Mouse (Mus musculus) lung, postnatal 36 days (tissue): ENCODE measurements at regions not wholly inside any gene's neighbourhood (a gene's known extent, or its start where the extent isn't known, plus 50 kb on each side); places are given as distances from the start of the nearest gene placed in this dataset.
"Not testable (repeated sequence)": the region's sequence is repeated elsewhere in the genome, so short reads cannot be mapped to it uniquely, and the experiment has no call there.

Experiments
- DNase-seq: peaks from one replicate; pipeline ENCODE4 v3.0.0; 2022; ENCODE audit warnings: mixed read lengths

GRCm38 (mm10) chr16:49430296-49430695 is 268.7 kb upstream of the Ift57 start:
- DNase-seq: no peak

DNA sequence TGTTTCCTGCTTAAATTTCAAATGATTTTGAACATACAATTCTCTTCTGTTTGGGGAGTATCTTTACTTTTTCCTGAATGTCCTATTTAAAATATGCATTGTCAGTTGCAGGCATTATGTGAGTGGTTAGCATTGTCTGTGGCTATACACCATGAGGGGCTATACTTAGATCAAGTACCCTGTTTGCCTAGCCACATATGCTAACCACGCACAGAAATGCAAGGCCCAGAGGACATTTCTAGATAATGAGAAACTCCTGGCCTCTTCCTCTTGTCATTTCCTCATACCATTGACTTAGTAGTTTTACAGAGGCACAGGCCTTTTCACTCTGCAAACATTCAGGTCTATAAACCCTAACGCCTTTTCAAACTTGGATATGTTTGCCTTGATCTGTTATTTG is 267.1 kb upstream of the Ift57 start:
- no peak for DNase-seq

DNA sequence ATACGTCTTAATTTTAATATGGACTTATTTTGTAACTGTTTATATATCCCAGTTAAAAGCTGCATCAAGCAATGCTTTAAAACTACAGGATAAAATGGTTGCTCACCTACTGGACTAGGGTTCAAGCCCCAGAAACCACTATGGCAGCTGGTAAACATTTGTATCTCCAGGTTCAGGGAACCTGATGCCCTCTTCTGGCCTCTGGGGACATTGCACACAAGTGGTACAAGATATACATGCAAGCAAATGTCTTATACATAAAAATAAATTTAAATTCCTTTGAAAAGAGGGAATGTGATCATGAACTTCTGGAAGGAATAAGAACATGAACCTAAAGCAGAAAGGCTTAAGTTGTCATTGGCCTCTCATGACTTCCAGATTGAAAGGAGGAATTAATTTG is 257.8 kb upstream of the Ift57 start:
- peak; percentile 2 for DNase-seq

- DNase-seq: not testable (repeated sequence)
Measured at GRCm38 (mm10) chr16:49447356-49447755, 251.7 kb upstream of the Ift57 start.

- DNase-seq: no peak
Measured at GRCm38 (mm10) chr16:49493881-49494280, 205.2 kb upstream of the Ift57 start.

DNA sequence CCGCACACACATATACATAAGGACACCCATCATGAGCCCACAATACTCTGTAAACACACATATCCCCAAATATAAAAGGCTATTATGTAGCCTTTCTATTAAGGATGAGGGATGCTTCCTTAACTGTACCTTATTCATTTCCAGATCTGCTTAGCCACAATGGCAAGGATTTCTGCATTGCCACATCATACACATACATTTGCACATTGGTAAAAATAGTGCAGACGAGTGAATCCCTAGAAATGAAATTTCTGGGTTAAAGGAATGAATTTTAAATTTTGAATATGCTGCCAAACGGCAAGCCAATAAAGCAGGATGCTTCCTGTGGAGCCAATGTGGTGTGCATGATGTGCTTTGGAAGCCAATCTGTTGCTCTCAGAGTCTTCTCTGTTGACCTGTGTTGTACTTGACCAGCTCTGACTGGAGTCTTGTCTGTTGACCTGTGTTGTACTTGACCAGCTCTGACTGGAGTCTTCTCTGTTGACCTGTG is 201.5 kb upstream of the Ift57 start:
- DNase-seq: no peak

- peak; percentile 67 for DNase-seq
Measured at GRCm38 (mm10) chr16:49500818-49501217, 198.2 kb upstream of the Ift57 start.

- peak; percentile 56 for DNase-seq
Measured at GRCm38 (mm10) chr16:49503897-49504413, 195.1 kb upstream of the Ift57 start.

DNA sequence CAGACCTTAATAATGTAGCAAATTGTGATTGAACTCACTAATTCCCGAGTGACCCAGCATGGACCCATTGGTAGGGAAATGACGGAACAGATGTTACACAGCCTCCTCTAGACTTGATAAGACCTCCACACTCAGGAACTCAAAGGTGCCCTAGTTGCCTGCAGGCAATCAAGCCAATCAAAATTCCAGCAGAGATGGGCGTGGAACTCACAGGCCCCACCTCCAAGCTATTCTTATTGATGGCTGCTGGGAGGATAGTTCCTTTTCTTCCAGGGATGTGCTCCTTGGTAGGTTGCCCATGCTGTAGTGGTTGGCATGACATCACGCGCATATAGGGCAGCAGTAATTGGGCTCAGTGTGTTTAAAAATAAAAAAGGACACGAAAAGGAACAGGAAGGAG is 194.4 kb upstream of the Ift57 start:
- DNase-seq: no peak

DNA sequence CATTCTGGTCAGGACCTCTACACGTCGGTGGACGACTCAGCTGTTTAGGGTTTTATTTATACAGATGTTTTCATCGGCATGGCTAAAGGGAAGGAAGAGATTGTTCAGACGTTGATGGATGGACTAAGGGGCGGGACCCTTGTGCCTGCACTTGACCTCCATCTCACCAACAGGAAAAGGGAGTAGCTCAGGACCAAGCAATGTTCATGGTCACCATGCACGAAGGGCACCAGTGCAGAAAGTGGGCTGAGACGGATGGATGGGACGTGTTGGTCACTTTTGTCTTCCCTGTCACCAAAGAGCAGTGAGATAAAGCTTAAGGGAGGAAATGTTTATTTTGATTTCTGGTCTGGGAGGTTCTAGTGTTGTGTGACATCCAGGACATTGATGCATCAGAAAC is 193.8 kb upstream of the Ift57 start:
- peak; percentile 70 for DNase-seq

- no peak for DNase-seq
Measured at GRCm38 (mm10) chr16:49518844-49519243, 180.2 kb upstream of the Ift57 start.

DNA sequence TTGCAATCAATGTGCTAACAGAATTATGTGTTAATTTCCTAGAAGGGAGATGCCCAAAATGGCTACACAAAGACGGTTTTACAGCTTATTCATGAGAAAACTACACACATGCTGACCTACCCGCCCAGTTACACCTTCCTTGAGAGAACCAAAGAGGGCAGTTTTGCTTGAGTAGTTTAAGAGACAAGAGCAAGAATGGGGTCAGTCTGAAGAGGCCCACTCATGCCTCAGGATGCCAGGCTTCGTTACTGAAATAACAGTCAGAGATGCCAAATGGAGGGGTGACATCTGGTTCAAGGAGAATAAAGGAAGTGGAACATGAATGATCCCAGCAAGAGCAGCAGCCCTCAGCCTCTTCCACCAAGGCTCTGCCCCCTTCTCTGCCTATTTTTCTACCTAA is 178.6 kb upstream of the Ift57 start:
- no peak for DNase-seq

DNA sequence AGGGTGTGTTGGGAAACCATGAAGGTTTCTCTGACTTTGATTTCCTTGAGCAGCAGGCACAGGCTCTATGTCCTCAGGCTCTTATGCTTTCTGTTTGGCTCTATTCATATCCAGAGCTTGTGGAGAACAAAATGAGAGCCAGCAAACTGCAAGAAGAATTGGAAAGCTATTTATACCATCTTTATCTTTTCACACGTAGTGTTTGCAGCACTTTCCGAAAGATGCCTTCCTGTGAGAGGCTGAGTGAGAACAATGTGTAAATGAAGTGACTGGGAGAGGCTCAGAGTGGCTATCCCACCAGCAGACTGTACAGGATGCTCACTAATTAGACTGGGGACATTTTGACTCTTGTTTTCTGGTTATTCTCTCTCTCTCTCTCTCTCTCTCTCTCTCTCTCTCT is 177.3 kb upstream of the Ift57 start:
- DNase-seq: no peak

DNA sequence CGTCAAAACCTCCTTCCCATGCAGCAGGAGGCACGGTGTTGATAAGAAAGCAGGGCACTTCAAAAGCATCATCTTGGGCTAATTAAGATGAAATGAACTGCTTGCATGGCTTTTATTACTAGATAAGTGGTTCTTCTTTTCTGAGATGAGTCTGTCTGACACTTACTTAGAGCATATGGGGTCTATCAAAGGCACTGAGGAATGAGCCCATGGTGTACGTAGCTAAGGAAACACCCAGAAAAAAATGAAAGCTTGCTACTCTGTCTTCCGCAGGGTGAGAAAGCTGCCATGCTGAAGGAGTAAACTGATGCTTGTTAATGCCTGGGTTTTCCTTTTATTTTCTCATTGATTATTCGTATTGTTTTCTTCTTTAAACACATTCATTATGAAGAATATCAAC is 176.5 kb upstream of the Ift57 start:
- DNase-seq: no peak

DNA sequence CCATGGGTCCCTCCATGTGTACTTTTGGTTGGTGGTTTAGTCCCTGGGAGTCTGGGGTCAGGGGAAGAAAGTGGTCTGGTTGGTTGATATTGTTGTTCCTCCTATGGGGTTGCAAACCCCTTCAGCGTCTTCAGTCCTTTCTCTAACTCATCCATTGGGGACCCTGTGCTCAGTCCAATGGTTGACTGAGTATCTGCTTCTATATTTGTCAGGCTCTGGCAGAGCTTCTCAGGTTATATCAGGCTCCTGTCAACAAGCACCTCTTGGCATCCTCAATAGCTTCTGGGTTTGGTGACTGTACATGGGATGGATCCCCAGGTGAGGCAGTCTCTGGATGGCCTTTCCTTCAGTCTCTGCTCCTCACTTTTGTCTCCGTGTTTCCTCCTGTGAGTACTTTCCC is 170.4 kb upstream of the Ift57 start:
- not testable (repeated sequence) for DNase-seq

DNA sequence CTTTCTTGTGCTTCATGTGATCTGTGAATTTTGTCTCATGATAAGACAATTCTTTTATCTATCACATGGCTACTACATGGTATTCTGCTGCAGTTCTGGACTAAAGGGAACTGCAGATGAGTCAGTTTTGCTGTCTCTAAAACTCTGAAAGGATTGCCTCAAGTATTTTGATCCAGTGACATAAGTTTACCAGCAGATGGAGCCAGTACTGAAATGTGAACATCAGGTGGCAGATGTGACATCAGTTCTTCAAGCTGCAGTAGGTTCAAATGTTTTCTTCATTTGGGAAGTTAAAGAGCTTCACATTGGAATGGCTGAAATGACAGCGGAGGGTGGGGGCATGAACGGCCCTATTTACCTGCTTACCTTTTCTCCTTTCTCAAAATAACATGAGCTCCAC is 170.0 kb upstream of the Ift57 start:
- peak; percentile 48 for DNase-seq

GRCm38 (mm10) chr16:49530051-49530450 is 169.0 kb upstream of the Ift57 start:
- no peak for DNase-seq

- DNase-seq: no peak
Measured at GRCm38 (mm10) chr16:49532071-49532686, 166.9 kb upstream of the Ift57 start.

DNA sequence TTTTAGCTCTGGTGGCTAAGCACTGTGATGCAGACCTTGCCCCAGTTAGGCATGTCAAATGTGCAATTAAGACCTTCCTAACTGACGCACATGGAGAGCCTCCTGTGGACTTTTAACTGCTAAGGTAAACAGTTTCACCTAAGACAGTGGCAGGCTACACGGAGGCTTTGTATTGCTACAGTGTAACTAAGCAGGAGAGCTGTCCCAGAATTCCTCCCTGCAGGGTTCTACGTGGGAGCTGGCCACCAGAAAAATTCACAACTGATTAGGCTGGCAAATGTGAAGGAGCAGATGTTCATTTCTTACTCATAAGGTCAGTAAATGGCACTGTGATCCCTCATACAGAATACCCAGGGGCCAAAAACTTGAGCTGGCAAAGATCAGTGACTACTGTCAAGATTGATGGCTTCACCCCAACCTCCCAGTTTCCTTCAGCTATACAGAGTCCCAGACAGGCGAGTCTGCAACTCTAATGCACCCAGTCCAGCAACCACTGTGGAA is 165.5 kb upstream of the Ift57 start:
- no peak for DNase-seq

GRCm38 (mm10) chr16:49550231-49550630 is 148.8 kb upstream of the Ift57 start:
- no peak for DNase-seq

DNA sequence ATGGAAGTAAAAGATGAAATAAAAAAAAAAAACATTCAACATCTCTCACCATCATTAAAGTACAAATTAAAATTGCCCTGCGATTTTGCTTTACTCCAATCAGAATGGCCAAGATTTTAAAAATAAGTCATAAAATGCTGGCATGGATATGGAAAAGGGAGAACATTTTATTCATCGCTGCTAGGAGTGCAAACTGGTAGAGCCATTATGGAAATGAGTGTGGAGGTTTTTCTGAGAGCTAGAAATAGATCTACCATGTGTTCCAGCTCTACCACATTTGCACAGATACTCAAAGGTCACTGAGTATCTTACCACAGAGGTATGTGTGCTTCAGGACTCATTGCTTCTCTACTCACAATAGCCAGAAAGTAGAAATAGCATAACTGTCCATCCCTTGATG is 129.0 kb upstream of the Ift57 start:
- DNase-seq: no peak

GRCm38 (mm10) chr16:49572485-49573170 is 126.4 kb upstream of the Ift57 start:
- DNase-seq: peak; percentile 35

DNA sequence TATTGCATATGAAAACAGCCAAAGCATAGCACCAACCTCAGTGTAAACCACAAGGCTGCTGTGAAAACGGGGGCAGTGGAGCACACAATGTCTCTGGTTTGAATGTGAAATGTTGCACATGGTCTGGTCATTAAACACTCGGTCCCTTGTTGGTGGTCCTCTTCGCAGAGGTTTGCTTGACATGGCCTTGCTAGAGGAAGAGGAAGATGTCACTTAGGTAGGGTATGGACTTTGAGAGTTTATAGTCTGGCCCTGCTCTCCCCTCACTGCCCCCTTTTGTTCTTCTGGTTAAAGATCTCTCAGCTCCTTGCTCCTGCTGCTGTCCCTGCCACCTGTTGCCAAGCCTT is 125.9 kb upstream of the Ift57 start:
- no peak for DNase-seq

DNA sequence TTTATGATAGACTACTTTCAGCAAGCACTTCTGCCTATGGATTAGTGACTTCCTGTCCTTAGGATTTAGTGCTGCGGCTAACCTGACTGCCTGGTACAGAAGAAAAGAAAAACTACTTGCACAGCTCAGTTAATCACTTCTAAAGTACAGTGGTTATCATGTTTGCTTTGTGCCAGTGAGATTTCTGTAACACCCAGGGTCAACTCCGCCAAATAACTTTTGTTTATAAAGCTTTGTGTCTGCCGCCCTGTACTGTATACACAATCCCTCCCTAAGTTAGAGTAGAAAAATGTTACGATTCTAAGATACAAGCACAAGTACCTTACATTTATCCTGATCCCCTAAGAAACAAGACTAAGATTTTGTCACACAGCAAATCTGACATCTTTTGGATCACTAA is 120.1 kb upstream of the Ift57 start:
- DNase-seq: peak; percentile 46
